Mouse (Mus musculus) intestine, embryonic 16.5 days (tissue): ENCODE data around the gene Slc22a4. TPM values are rescaled to one million over a fixed set of nuclear protein-coding genes. Genes with fewer than 3 reads are reported as not detected.

Source experiments
- ATAC-seq: fragments of 200-750 bp; cut with Nextera tagmentation; 2 replicates; pipeline ENCODE4 v1.8.0; 2017; ENCODE audit warnings: moderate TSS enrichment, moderate library complexity
- H3K27ac ChIP-seq: fragments of 300-500 bp; sonication (generic); 2 replicates; pipeline ENCODE4 v1.5.1; 2014; ENCODE audit warnings: mild to moderate bottlenecking, low read length
- H3K27me3 ChIP-seq: fragments of 300-500 bp; sonication (generic); replicated peaks from 2 replicates; pipeline ENCODE4 v1.6.1; 2014; ENCODE audit warnings: low read length, control low read depth, mixed read lengths; ENCODE audit not compliant: control insufficient read depth, insufficient read depth
- H3K36me3 ChIP-seq: fragments of 300-500 bp; sonication (generic); 2 replicates; pipeline ENCODE4 v1.6.1; 2014; ENCODE audit warnings: low read length, control low read depth; ENCODE audit not compliant: control insufficient read depth, insufficient read depth
- H3K4me1 ChIP-seq: fragments of 300-500 bp; sonication (generic); 2 replicates; pipeline ENCODE4 v1.6.1; 2014; ENCODE audit warnings: low read length, control low read depth, mixed read lengths; ENCODE audit not compliant: control insufficient read depth, insufficient read depth
- H3K4me2 ChIP-seq: fragments of 300-500 bp; sonication (generic); 2 replicates; pipeline ENCODE4 v1.6.1; 2014; ENCODE audit warnings: low read depth, low read length, control low read depth
- H3K4me3 ChIP-seq: fragments of 300-500 bp; sonication (generic); 2 replicates; pipeline ENCODE4 v1.5.1; 2014; ENCODE audit warnings: mild to moderate bottlenecking, low read length
- H3K9ac ChIP-seq: fragments of 300-500 bp; sonication (generic); 2 replicates; pipeline ENCODE4 v1.6.1; 2014; ENCODE audit warnings: low read depth, low read length
- H3K9me3 ChIP-seq: fragments of 300-500 bp; sonication (generic); 2 replicates; pipeline ENCODE4 v1.6.1; 2016; ENCODE audit warnings: low read length, control low read depth; ENCODE audit not compliant: control insufficient read depth
- whole genome bisulfite sequencing: fragments of 180-500 bp; shearing (Covaris S2); extraction: QIAGEN DNeasy Blood & Tissue Kit; methylation state at CpG from one replicate; pipeline ENCODE4 v1.1.7; 2014; 5-methylcytosine and 5-hydroxymethylcytosine counted together
- polyA plus RNA-seq: library from polyadenylated mRNA; unstranded; fragments of >200 nt; fragmentation: Nextera tagmentation; extraction: Ambion mirVana; gene quantifications from 2 replicates; pipeline ENCODE4 v1.2.1, GENCODE M21; 2015

The Slc22a4 gene
- polyA plus RNA-seq, 1 experiment from 2014 or later = 1.4 TPM

DNA sequence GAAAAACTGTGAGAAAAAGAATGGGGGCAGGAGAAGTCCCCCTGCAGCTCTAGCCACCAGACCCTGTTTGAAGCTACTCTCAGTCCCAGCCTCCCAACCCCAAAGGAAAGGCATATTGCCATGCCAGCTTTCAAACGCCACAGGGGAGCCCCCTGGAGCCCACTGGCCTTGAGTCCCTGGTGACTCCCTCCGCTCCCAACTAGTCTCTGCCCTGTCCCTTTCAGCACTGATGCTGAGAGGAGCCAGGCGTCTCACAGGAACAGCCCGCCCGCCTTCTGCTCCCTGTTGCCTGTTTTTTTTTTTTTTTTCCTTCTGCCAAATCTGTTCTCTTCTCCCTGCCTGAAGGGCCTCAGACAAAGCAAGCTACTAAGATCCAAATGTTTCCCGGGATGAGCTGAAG, 30.8 kb upstream of the Slc22a4 start:
- no peak overlapping the region for H3K4me3 ChIP-seq
- H3K9me3 ChIP-seq = no peaks in the 10 kb centered on the region
- H3K36me3 ChIP-seq = no peaks in the 10 kb centered on the region
- 0 out of 2 replicates have a peak overlapping the region, but pooled peaks have one; percentile 39 for H3K27ac ChIP-seq
- no peaks in the 10 kb centered on the region for H3K27me3 ChIP-seq
- no peak for ATAC-seq
- no peak overlapping the region for H3K4me2 ChIP-seq
- no peak overlapping the region for H3K9ac ChIP-seq
- WGBS = 38% methylated on average over 6 of the region's 6 CpGs
- peaks cover 36% of the 10 kb centered on the region for H3K4me1 ChIP-seq

DNA sequence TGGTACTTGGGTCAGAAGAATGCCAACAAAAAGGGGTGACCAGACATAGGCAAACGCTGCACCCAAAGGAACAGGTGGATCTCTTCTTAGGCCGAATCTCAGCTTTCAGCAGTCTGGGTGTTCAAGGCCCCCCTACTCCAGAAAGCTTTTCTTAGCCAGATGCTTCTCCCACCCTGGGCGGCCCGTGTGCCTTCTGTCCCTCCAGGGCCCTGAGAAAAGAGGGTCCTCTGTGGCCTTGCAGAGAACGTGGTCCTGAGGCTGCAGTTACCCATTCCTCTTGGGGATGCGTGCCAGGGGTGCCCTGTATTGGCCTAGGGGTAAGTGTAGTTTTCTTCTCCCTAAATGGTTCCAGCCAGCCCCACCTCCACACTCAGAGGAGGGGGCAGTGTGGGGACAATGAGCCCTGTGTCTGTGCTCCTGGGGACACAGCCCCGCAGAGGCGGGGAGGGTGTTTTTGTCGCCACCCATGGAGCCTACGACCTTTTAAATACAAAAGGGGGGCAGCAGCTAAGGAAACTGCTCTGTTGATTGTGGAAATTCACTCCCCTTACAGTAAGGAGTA, 30.2 kb upstream of the Slc22a4 start:
- peaks cover 31% of the 10 kb centered on the region for H3K4me1 ChIP-seq
- no peak overlapping the region for H3K27ac ChIP-seq
- no peaks in the 10 kb centered on the region for H3K9me3 ChIP-seq
- 59% methylated on average over 10 of the region's 10 CpGs for WGBS
- no peaks in the 10 kb centered on the region for H3K36me3 ChIP-seq
- ATAC-seq = no peak
- H3K9ac ChIP-seq = no peak overlapping the region
- no peak overlapping the region for H3K4me2 ChIP-seq
- H3K4me3 ChIP-seq = no peak overlapping the region
- no peaks in the 10 kb centered on the region for H3K27me3 ChIP-seq

DNA sequence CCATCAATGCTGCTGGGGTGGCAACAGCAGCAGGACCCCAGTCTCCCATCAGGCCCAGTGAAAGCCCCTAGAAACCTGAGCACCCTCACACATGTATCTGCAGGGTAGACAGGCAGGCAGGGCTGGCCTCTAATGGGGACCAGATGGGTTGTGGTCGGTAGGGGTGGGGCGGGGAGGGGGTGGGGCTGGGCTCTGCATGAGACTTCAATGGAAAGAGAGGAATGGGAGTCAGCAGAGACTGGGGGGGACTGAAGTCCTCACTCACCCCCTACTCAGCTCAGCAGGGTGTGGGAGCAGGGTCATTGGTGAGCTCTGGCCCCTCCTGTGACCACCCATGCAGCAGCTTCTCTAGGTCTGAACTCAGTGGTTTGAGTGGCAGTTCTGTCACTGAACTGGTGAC, 29.5 kb upstream of the Slc22a4 start:
- ATAC-seq = no peak
- no peak overlapping the region for H3K4me2 ChIP-seq
- 44% methylated on average over 2 of the region's 2 CpGs for WGBS
- H3K9me3 ChIP-seq = no peaks in the 10 kb centered on the region
- H3K4me3 ChIP-seq = no peak overlapping the region
- H3K9ac ChIP-seq = no peak overlapping the region
- no peaks in the 10 kb centered on the region for H3K36me3 ChIP-seq
- H3K27me3 ChIP-seq = no peaks in the 10 kb centered on the region
- H3K27ac ChIP-seq = no peak overlapping the region
- H3K4me1 ChIP-seq = peaks cover 24% of the 10 kb centered on the region

DNA sequence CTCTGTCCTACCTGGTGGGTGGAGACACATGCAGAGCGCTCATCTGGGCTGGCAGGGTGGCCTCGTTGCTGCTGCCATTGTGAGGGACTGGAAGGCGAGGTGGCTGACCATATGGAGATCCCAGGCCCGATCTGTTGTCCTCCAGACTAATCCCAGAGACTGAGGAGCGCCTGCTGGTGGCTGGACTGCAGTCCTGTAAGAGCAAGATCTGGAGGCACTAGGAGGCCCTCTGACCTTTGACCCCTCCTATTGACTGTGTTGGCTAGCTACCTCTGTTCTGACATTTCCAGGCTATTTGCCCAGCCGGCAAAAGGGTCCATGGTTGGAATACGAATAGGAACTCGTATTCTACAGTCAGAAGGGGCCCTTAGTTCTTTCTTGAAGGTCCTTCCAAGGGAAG, 28.2 kb upstream of the Slc22a4 start:
- Histone ChIP-seq H3K9me3 (no peaks in the 10 kb centered on the region), H3K9ac (no peak overlapping the region), H3K27ac (no peak overlapping the region), H3K36me3 (no peaks in the 10 kb centered on the region), H3K4me3 (no peak overlapping the region), H3K27me3 (no peaks in the 10 kb centered on the region), H3K4me2 (no peak overlapping the region), H3K4me1 (peaks cover 19% of the 10 kb centered on the region)
- no peak for ATAC-seq
- 44% methylated on average over 8 of the region's 8 CpGs for WGBS

DNA sequence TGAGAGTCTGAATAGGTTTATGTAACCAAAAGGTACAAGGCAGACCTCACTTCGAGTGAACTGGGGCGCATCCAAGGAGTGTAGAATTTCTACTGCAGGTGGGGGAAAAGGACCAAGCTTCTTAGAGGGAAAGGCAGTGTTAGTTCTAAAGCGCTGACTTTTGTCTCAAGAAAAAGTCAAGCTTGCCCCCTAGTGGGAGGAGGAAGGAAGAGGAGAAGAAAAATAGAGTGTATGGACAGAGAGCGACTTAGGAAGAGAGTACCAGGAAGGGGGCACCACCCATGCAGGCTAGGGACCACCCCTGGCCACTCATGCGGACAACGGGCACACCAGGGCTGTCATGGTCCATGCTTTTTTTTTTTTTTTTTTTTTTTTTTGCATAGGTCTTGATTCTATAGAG, 26.4 kb upstream of the Slc22a4 start:
- Histone ChIP-seq H3K36me3 (no peaks in the 10 kb centered on the region), H3K9ac (no peak overlapping the region), H3K27ac (no peak overlapping the region), H3K27me3 (no peaks in the 10 kb centered on the region), H3K4me3 (no peak overlapping the region), H3K4me2 (no peak overlapping the region), H3K9me3 (no peaks in the 10 kb centered on the region), H3K4me1 (peaks cover 4% of the 10 kb centered on the region; the same call in 1 of the 2 replicates)
- no peak for ATAC-seq
- 39% methylated on average over 6 of the region's 6 CpGs for WGBS

- Histone ChIP-seq H3K4me1 (no peaks in the 10 kb centered on the region), H3K4me3 (no peak overlapping the region), H3K27me3 (no peaks in the 10 kb centered on the region), H3K36me3 (no peaks in the 10 kb centered on the region), H3K9ac (no peak overlapping the region), H3K4me2 (no peak overlapping the region), H3K9me3 (no peaks in the 10 kb centered on the region), H3K27ac (no peak overlapping the region)
- ATAC-seq = no peak
- WGBS = 83% methylated on average over 7 of the region's 7 CpGs
Observed at GRCm38 (mm10) chr11:54053090-54053489, 25.2 kb upstream of the Slc22a4 start.

- Histone ChIP-seq H3K4me3 (no peak overlapping the region), H3K27me3 (no peaks in the 10 kb centered on the region), H3K4me2 (no peak overlapping the region), H3K9ac (no peak overlapping the region), H3K4me1 (no peaks in the 10 kb centered on the region), H3K27ac (no peak overlapping the region), H3K9me3 (no peaks in the 10 kb centered on the region), H3K36me3 (no peaks in the 10 kb centered on the region)
- 92% methylated on average over 5 of the region's 5 CpGs for WGBS
- no peak for ATAC-seq
Observed at GRCm38 (mm10) chr11:54052128-54052527, 24.2 kb upstream of the Slc22a4 start.

DNA sequence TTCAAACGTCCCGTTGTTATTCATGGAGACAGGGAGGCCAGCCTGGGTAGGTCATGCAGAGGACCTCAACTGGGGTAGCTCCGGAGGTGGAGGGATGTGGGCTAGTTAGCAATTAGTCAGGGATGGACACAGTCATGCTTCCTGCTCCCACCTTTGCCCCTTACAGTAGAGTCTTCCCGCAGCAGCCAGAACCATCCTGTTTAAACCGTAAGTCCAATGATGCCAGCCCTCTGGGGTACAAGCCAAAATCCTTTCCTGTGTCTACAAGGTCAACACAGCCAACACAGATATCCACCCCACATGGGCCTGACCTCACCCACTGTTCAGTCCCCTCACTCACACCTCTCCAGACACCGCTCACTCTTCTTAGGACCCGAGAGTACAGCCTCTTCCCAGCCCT, 23.3 kb upstream of the Slc22a4 start:
- no peaks in the 10 kb centered on the region for H3K27me3 ChIP-seq
- 88% methylated on average over 7 of the region's 7 CpGs for WGBS
- H3K9ac ChIP-seq = no peak overlapping the region
- ATAC-seq = no peak
- H3K27ac ChIP-seq = no peak overlapping the region
- H3K4me1 ChIP-seq = no peaks in the 10 kb centered on the region
- no peaks in the 10 kb centered on the region for H3K36me3 ChIP-seq
- H3K4me2 ChIP-seq = no peak overlapping the region
- no peak overlapping the region for H3K4me3 ChIP-seq
- no peaks in the 10 kb centered on the region for H3K9me3 ChIP-seq

GRCm38 (mm10) chr11:54050205-54050604, 22.3 kb upstream of the Slc22a4 start:
- 79% methylated on average over 2 of the region's 2 CpGs for WGBS
- no peak for ATAC-seq
- no peak overlapping the region for H3K27ac ChIP-seq

DNA sequence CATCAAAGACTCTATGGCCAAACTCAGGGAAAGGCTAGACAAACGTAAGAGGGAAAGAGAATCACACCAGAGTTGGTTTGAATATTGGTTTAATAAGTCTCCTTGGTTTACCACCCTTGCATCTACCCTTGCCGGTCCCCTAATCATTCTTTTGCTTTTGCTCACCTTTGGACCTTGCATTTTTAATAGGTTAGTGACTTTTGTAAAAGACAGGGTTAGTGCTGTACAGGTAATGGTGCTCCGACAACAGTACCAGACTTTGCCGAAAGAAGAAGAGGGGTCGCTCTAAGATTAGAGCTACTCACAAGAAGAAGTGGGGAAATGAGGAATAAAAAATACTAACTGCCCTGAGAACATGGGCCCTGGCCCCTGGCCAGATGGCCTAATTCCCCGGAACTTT, 12.8 kb upstream of the Slc22a4 start:
- Histone ChIP-seq H3K27ac (no peak overlapping the region), H3K9ac (no peak overlapping the region), H3K4me2 (no peak overlapping the region), H3K4me3 (no peak overlapping the region), H3K27me3 (no peaks in the 10 kb centered on the region), H3K36me3 (no peaks in the 10 kb centered on the region), H3K9me3 (no peaks in the 10 kb centered on the region), H3K4me1 (no peaks in the 10 kb centered on the region)
- 96% methylated on average over 6 of the region's 6 CpGs for WGBS
- ATAC-seq = no peak

More at GRCm38 (mm10) chr11:54050205-54050604, 22.3 kb upstream of the Slc22a4 start:
- Histone ChIP-seq H3K27me3 (no peaks in the 10 kb centered on the region), H3K9me3 (no peaks in the 10 kb centered on the region), H3K36me3 (no peaks in the 10 kb centered on the region), H3K4me3 (no peak overlapping the region), H3K4me1 (no peaks in the 10 kb centered on the region), H3K9ac (no peak overlapping the region), H3K4me2 (no peak overlapping the region)
